In genomic region chr1:75234606-75235005, GRCm38 (mm10) we compare ENCODE assay signal across 9 mouse cellular contexts. TPM values are rescaled to one million over a fixed set of nuclear protein-coding genes. Genes with fewer than 3 reads are reported as not detected.
A peak's percentile ranks its signal among the peaks of the same experiment; 100 is the strongest.
DNase-seq lines count a peak whose midpoint lies in the region; ATAC-seq and TF ChIP-seq lines count a peak whose summit lies in the region.
"Had no signal": no experiment of that assay in that cellular context is flagged by ENCODE, and none has a peak within 500 bp of the region (broad histone marks: within the 10 kb centered on the region; RNA-seq: fewer than 3 reads in every experiment).

No protein-coding gene starts in this region.

- H3K27me3 ChIP-seq in embryonic facial prominence, embryonic 11.5 days (ENCODE audit: control insufficient read depth, insufficient read depth, low read length), result no peaks in the 10 kb centered on the region
- H3K27me3 ChIP-seq in heart, postnatal 0 days (ENCODE audit: control insufficient read depth, insufficient read depth, low read length), result no peaks in the 10 kb centered on the region
- H3K27me3 ChIP-seq in small intestine, adult 2 months (ENCODE audit: control insufficient read depth, insufficient read depth, low read length), result no peaks in the 10 kb centered on the region

- no peak overlapping the region for H3K9ac ChIP-seq in embryonic facial prominence, embryonic 11.5 days (replicated peaks; ENCODE audit: low read length)
- no peak overlapping the region for H3K9ac ChIP-seq in heart, postnatal 0 days (replicated peaks; ENCODE audit: low read depth, low read length)
- H3K9ac ChIP-seq: limb, embryonic 13.5 days had no signal

- no peak for TF ChIP-seq EP300 in heart, postnatal 0 days (IDR thresholded peaks at IDR 0.05; ENCODE audit: low read depth)

- H3K4me2 ChIP-seq in embryonic facial prominence, embryonic 11.5 days (ENCODE audit: low read depth, low read length), result no peak overlapping the region
- no peak overlapping the region for H3K4me2 ChIP-seq in heart, postnatal 0 days (ENCODE audit: low read depth, low read length)
- H3K4me2 ChIP-seq: limb, embryonic 13.5 days had no signal

- 0 out of 2 replicates have a peak, but pooled peaks cover 2% of the 10 kb centered on the region for H3K4me1 ChIP-seq in embryonic facial prominence, embryonic 11.5 days (ENCODE audit: control insufficient read depth, insufficient read depth, low read length)
- no peaks in the 10 kb centered on the region; the same call in 1 of the 2 replicates for H3K4me1 ChIP-seq in heart, postnatal 0 days (ENCODE audit: control insufficient read depth, insufficient read depth)
- H3K4me1 ChIP-seq in small intestine, adult 2 months (ENCODE audit: control insufficient read depth, insufficient read depth, insufficient read length, low read length), result peaks cover 8% of the 10 kb centered on the region; the same call in 1 of the 2 replicates

- peak; percentile 79 for TF ChIP-seq CTCF in heart, postnatal 0 days (IDR thresholded peaks at IDR 0.05; ENCODE audit: low read depth)
- TF ChIP-seq CTCF in small intestine, adult 2 months (IDR thresholded peaks at IDR 0.05; ENCODE audit: extremely low read depth, insufficient read length, insufficient replicate concordance, low read depth, low read length), result peak; percentile 65; the same call in 1 of the 2 replicates

- no peaks in the 10 kb centered on the region for H3K9me3 ChIP-seq in embryonic facial prominence, embryonic 11.5 days (replicated peaks; ENCODE audit: control insufficient read depth, low read length)
- no peaks in the 10 kb centered on the region for H3K9me3 ChIP-seq in heart, postnatal 0 days (replicated peaks; ENCODE audit: control insufficient read depth, low read length)
- H3K9me3 ChIP-seq: limb, embryonic 13.5 days had no signal

- peak; percentile 64 to 81 for DNase-seq in frontal cortex, adult 2 months (ENCODE audit: extremely low spot score in 1 of 2, low spot score in 1 of 2)
- no peak for DNase-seq in frontal cortex, postnatal 10 days (ENCODE audit: low spot score in 2 of 2)
- DNase-seq in adrenal gland, postnatal 10 days, result peak; percentile 76
- peak; percentile 58 for DNase-seq in embryonic facial prominence, embryonic 11.5 days (ENCODE audit: low spot score)
- DNase-seq in heart, postnatal 0 days (ENCODE audit: low spot score), result peak; percentile 88
- peak; percentile 63 to 74 for DNase-seq in left cerebral cortex, postnatal 10 days (ENCODE audit: extremely low spot score in 1 of 2, low spot score in 2 of 2)

- TF ChIP-seq POLR2A in small intestine, adult 2 months (IDR thresholded peaks at IDR 0.05; ENCODE audit: low read depth, low read length), result no peak

- H3K36me3 ChIP-seq in embryonic facial prominence, embryonic 11.5 days (replicated peaks; ENCODE audit: control insufficient read depth, insufficient read depth, low read depth, low read length), result no peaks in the 10 kb centered on the region
- H3K36me3 ChIP-seq in heart, postnatal 0 days (replicated peaks; ENCODE audit: control insufficient read depth, insufficient read depth, low read length), result peaks cover 6% of the 10 kb centered on the region
- H3K36me3 ChIP-seq in small intestine, adult 2 months (ENCODE audit: control insufficient read depth, insufficient read depth, low read length), result peaks cover 4% of the 10 kb centered on the region

- intact Hi-C loops in left cerebral cortex, postnatal 10 days (cut with DNase I), result no loop called here

- ATAC-seq in embryonic facial prominence, embryonic 11.5 days (replicated peaks; ENCODE audit: insufficient number of reproducible peaks, low FRiP score, low TSS enrichment, low read depth), result no peak
- ATAC-seq in heart, postnatal 0 days (ENCODE audit: insufficient read depth, low read depth), result peak; percentile 53
- peak; percentile 79 for ATAC-seq in megakaryocyte progenitor cell, adult 5-6 weeks (replicated peaks; ENCODE audit: poor library complexity)

- WGBS in embryonic facial prominence, embryonic 11.5 days, result under 1% methylated on average over 8 of the region's 8 CpGs
- under 1% methylated on average over 8 of the region's 8 CpGs for WGBS in heart, postnatal 0 days
- under 1% methylated on average over 8 of the region's 8 CpGs for WGBS in small intestine, adult 2 months

- H3K27ac ChIP-seq in embryonic facial prominence, embryonic 11.5 days (replicated peaks; ENCODE audit: low read depth, low read length), result no peak overlapping the region
- no peak overlapping the region for H3K27ac ChIP-seq in heart, postnatal 0 days (ENCODE audit: low read depth)
- H3K27ac ChIP-seq in small intestine, adult 2 months (ENCODE audit: insufficient read depth, low read depth, low read length), result no peak overlapping the region
- H3K27ac ChIP-seq: limb, embryonic 13.5 days had no signal

- H3K4me3 ChIP-seq in embryonic facial prominence, embryonic 11.5 days (ENCODE audit: low read depth, low read length), result no peak overlapping the region
- H3K4me3 ChIP-seq in heart, postnatal 0 days (ENCODE audit: low read depth, low read length), result no peak overlapping the region
- H3K4me3 ChIP-seq in small intestine, adult 2 months (ENCODE audit: low read depth, low read length), result no peak overlapping the region
- H3K4me3 ChIP-seq: limb, embryonic 13.5 days had no signal

RNA-seq across cellular contexts. Expression of gene Dnajb2, which starts 1.6 kb away (rescaled TPM):
- polyA plus RNA-seq in frontal cortex, adult 2 months (2012; rRNA removed), result 78.7 and 90.5 TPM in 2 replicates
- total RNA-seq in adrenal gland, postnatal 10 days (2021), result 10 to 100 TPM; 40.5 to 45.1 TPM
- 13.8 and 17.2 TPM in 2 replicates for polyA plus RNA-seq in embryonic facial prominence, embryonic 11.5 days (2014; fragmentation: Nextera tagmentation; extraction: Ambion mirVana)
- total RNA-seq in heart, postnatal 0 days (2014; rRNA removed; ENCODE audit: low replicate concordance), result 25.1 and 35.0 TPM in 2 replicates
- 34.9 and 36.7 TPM in 2 replicates for polyA plus RNA-seq in heart, postnatal 0 days (2015; fragmentation: Nextera tagmentation; extraction: Ambion mirVana)
- 10 to 100 TPM; 64.1 to 69.0 TPM for total RNA-seq in left cerebral cortex, postnatal 10 days (2021)
- total RNA-seq in megakaryocyte progenitor cell, adult 5-6 weeks (2015), result 1.3 and 1.8 TPM in 2 replicates
- total RNA-seq in megakaryocyte progenitor cell, adult 5-6 weeks (2017), result 1.9 and 6.4 TPM in 2 replicates
- 13.3 and 21.3 TPM in 2 replicates for polyA plus RNA-seq in small intestine, adult 2 months (2012; rRNA removed)

RNA-seq across cellular contexts. Expression of gene A630095N17Rik, which starts 2.7 kb away (rescaled TPM):
- not detected in 2 replicates for polyA plus RNA-seq in frontal cortex, adult 2 months (2012; rRNA removed)
- total RNA-seq in adrenal gland, postnatal 10 days (2021), result not detected
- polyA plus RNA-seq in embryonic facial prominence, embryonic 11.5 days (2014; fragmentation: Nextera tagmentation; extraction: Ambion mirVana), result not detected in 2 replicates
- not detected in 2 replicates for total RNA-seq in heart, postnatal 0 days (2014; rRNA removed; ENCODE audit: low replicate concordance)
- not detected in 2 replicates for polyA plus RNA-seq in heart, postnatal 0 days (2015; fragmentation: Nextera tagmentation; extraction: Ambion mirVana)
- total RNA-seq in left cerebral cortex, postnatal 10 days (2021), result not detected
- 0.56 and 1.2 TPM in 2 replicates for total RNA-seq in megakaryocyte progenitor cell, adult 5-6 weeks (2015)
- 1.2 TPM in 1 of 2 replicates, not detected in the other for total RNA-seq in megakaryocyte progenitor cell, adult 5-6 weeks (2017)
- polyA plus RNA-seq in small intestine, adult 2 months (2012; rRNA removed), result not detected in 2 replicates
- polyA plus RNA-seq: limb, embryonic 13.5 days had no signal

RNA-seq across cellular contexts. Expression of gene Tuba4a, which starts 14.9 kb away (rescaled TPM):
- 358 and 465 TPM in 2 replicates for polyA plus RNA-seq in frontal cortex, adult 2 months (2012; rRNA removed)
- total RNA-seq in adrenal gland, postnatal 10 days (2021), result 100 to 1,000 TPM in 1 of 2 experiments, 10 to 100 TPM in 1; 47.1 to 104 TPM
- 17.3 and 18.9 TPM in 2 replicates for polyA plus RNA-seq in embryonic facial prominence, embryonic 11.5 days (2014; fragmentation: Nextera tagmentation; extraction: Ambion mirVana)
- total RNA-seq in heart, postnatal 0 days (2014; rRNA removed; ENCODE audit: low replicate concordance), result 179 and 227 TPM in 2 replicates
- polyA plus RNA-seq in heart, postnatal 0 days (2015; fragmentation: Nextera tagmentation; extraction: Ambion mirVana), result 114 and 142 TPM in 2 replicates
- 100 to 1,000 TPM; 456 to 464 TPM for total RNA-seq in left cerebral cortex, postnatal 10 days (2021)
- total RNA-seq in megakaryocyte progenitor cell, adult 5-6 weeks (2015), result 777 and 847 TPM in 2 replicates
- 369 and 385 TPM in 2 replicates for total RNA-seq in megakaryocyte progenitor cell, adult 5-6 weeks (2017)
- 107 and 188 TPM in 2 replicates for polyA plus RNA-seq in small intestine, adult 2 months (2012; rRNA removed)

RNA-seq across cellular contexts. Expression of gene Stk16, which starts 24.0 kb away (rescaled TPM):
- 205 and 218 TPM in 2 replicates for polyA plus RNA-seq in frontal cortex, adult 2 months (2012; rRNA removed)
- 100 to 1,000 TPM in 1 of 2 experiments, 10 to 100 TPM in 1; 91.9 to 101 TPM for total RNA-seq in adrenal gland, postnatal 10 days (2021)
- 117 and 123 TPM in 2 replicates for polyA plus RNA-seq in embryonic facial prominence, embryonic 11.5 days (2014; fragmentation: Nextera tagmentation; extraction: Ambion mirVana)
- 75.9 and 90.1 TPM in 2 replicates for total RNA-seq in heart, postnatal 0 days (2014; rRNA removed; ENCODE audit: low replicate concordance)
- polyA plus RNA-seq in heart, postnatal 0 days (2015; fragmentation: Nextera tagmentation; extraction: Ambion mirVana), result 57.4 and 62.5 TPM in 2 replicates
- total RNA-seq in left cerebral cortex, postnatal 10 days (2021), result 10 to 100 TPM; 94.4 to 95.0 TPM
- total RNA-seq in megakaryocyte progenitor cell, adult 5-6 weeks (2015), result 208 and 214 TPM in 2 replicates
- 135 and 187 TPM in 2 replicates for total RNA-seq in megakaryocyte progenitor cell, adult 5-6 weeks (2017)
- polyA plus RNA-seq in small intestine, adult 2 months (2012; rRNA removed), result 147 and 193 TPM in 2 replicates

RNA-seq across cellular contexts. Expression of gene Glb1l, which starts 24.0 kb away (rescaled TPM):
- polyA plus RNA-seq in frontal cortex, adult 2 months (2012; rRNA removed), result 20.1 and 25.5 TPM in 2 replicates
- 10 to 100 TPM; 18.3 to 26.6 TPM for total RNA-seq in adrenal gland, postnatal 10 days (2021)
- 14.1 and 15.0 TPM in 2 replicates for polyA plus RNA-seq in embryonic facial prominence, embryonic 11.5 days (2014; fragmentation: Nextera tagmentation; extraction: Ambion mirVana)
- total RNA-seq in heart, postnatal 0 days (2014; rRNA removed; ENCODE audit: low replicate concordance), result 9.8 and 11.3 TPM in 2 replicates
- 3.6 and 3.8 TPM in 2 replicates for polyA plus RNA-seq in heart, postnatal 0 days (2015; fragmentation: Nextera tagmentation; extraction: Ambion mirVana)
- total RNA-seq in left cerebral cortex, postnatal 10 days (2021), result 10 to 100 TPM; 18.3 to 22.1 TPM
- 24.2 and 31.9 TPM in 2 replicates for total RNA-seq in megakaryocyte progenitor cell, adult 5-6 weeks (2015)
- total RNA-seq in megakaryocyte progenitor cell, adult 5-6 weeks (2017), result 12.3 and 13.7 TPM in 2 replicates
- polyA plus RNA-seq in small intestine, adult 2 months (2012; rRNA removed), result 0.74 and 1.1 TPM in 2 replicates

Comparison
In these comparisons a context has a peak if more than half of its experiments do, and no peak if none do; other contexts are left out.
1. DNase-seq: peak in frontal cortex, adult 2 months (2 of 2), adrenal gland, postnatal 10 days (single experiment), embryonic facial prominence, embryonic 11.5 days (single experiment), heart, postnatal 0 days (single experiment) and left cerebral cortex, postnatal 10 days (2 of 2); none in frontal cortex, postnatal 10 days (0 of 2).